Mouse (Mus musculus) intestine, postnatal 0 days (tissue): ENCODE data around the gene Fmo5. TPM values are rescaled to one million over a fixed set of nuclear protein-coding genes. Genes with fewer than 3 reads are reported as not detected.

Source experiments
- ATAC-seq: fragments of 200-750 bp; cut with Nextera tagmentation; 2 replicates; pipeline ENCODE4 v1.8.0; 2017; ENCODE audit warnings: mild to moderate bottlenecking, moderate TSS enrichment, moderate library complexity
- H3K27ac ChIP-seq: fragments of 300-500 bp; sonication (generic); 2 replicates; pipeline ENCODE4 v1.5.1; 2014; ENCODE audit warnings: mild to moderate bottlenecking, low read depth, low read length, moderate library complexity
- H3K27me3 ChIP-seq: fragments of 300-500 bp; sonication (generic); replicated peaks from 2 replicates; pipeline ENCODE4 v1.6.1; 2014; ENCODE audit warnings: low read length, mixed read lengths; ENCODE audit not compliant: control insufficient read depth, insufficient read depth
- H3K36me3 ChIP-seq: fragments of 300-500 bp; sonication (generic); 2 replicates; pipeline ENCODE4 v1.6.1; 2014; ENCODE audit warnings: mild to moderate bottlenecking, moderate library complexity; ENCODE audit not compliant: control insufficient read depth, insufficient read depth
- H3K4me1 ChIP-seq: fragments of 300-500 bp; sonication (generic); replicated peaks from 2 replicates; pipeline ENCODE4 v1.6.1; 2014; ENCODE audit warnings: antibody characterized with exemption, low read length, mixed read lengths; ENCODE audit not compliant: control insufficient read depth, insufficient read depth
- H3K4me2 ChIP-seq: fragments of 300-500 bp; sonication (generic); replicated peaks from 2 replicates; pipeline ENCODE4 v1.6.1; 2014; ENCODE audit warnings: low read depth, mild to moderate bottlenecking, moderate library complexity
- H3K4me3 ChIP-seq: fragments of 300-500 bp; sonication (generic); 2 replicates; pipeline ENCODE4 v1.5.1; 2014; ENCODE audit warnings: low read depth, low read length
- H3K9ac ChIP-seq: fragments of 300-500 bp; sonication (generic); 2 replicates; pipeline ENCODE4 v1.6.1; 2014; ENCODE audit warnings: mild to moderate bottlenecking, low read depth, low read length
- H3K9me3 ChIP-seq: fragments of 300-500 bp; sonication (generic); 2 replicates; pipeline ENCODE4 v1.6.1; 2016; ENCODE audit warnings: mixed run types; ENCODE audit not compliant: control insufficient read depth
- CTCF ChIP-seq: sonication (generic); IDR thresholded peaks from 2 replicates; pipeline ENCODE4 v1.5.1; 2016; ENCODE audit warnings: low read depth, mild to moderate bottlenecking, control low read depth, antibody characterized with exemption, moderate library complexity
- WGBS: fragments of 180-500 bp; shearing (Covaris S2); extraction: QIAGEN DNeasy Blood & Tissue Kit; methylation state at CpG from one replicate; pipeline ENCODE4 v1.1.7; 2014; 5-methylcytosine and 5-hydroxymethylcytosine counted together
- polyA plus RNA-seq: library from polyadenylated mRNA; unstranded; fragments of >200 nt; fragmentation: Nextera tagmentation; extraction: Ambion mirVana; gene quantifications from 2 replicates; pipeline ENCODE4 v1.2.1, GENCODE M21; 2015

Fmo5 gene
- polyA plus RNA-seq, 1 experiment from 2014 or later: 94.6 TPM

DNA sequence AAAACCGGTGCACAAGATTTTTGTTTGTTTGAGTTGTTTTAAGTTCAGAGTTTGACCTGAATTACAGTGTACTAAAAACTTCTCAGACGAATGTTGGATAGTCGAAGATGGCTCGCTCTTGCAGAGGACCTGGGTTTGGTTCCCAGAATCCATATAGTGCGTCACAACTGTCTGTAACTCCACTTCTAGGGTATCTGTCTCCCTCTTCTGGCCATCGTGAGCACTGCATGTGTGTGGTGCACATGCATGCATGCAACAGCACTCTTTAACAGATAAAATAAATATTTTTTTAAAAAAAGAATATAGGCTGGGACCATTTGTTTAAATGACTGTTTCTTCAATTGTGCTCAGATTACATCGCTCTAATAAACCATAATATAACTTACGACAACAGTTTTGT lies 26.3 kb downstream of the Fmo5 start:
- no peaks in the 10 kb centered on the region; the same call in 1 of the 2 replicates for H3K4me1 ChIP-seq
- H3K9me3 ChIP-seq: no peaks in the 10 kb centered on the region
- H3K4me3 ChIP-seq: no peak overlapping the region
- no peak overlapping the region for H3K9ac ChIP-seq
- ATAC-seq: no peak
- 85% methylated on average over 8 of the region's 8 CpGs for WGBS
- H3K27me3 ChIP-seq: no peaks in the 10 kb centered on the region
- no peak overlapping the region for H3K4me2 ChIP-seq
- H3K36me3 ChIP-seq: no peaks in the 10 kb centered on the region; the same call in 1 of the 2 replicates
- H3K27ac ChIP-seq: no peak overlapping the region
- TF ChIP-seq CTCF: peak; percentile 65

DNA sequence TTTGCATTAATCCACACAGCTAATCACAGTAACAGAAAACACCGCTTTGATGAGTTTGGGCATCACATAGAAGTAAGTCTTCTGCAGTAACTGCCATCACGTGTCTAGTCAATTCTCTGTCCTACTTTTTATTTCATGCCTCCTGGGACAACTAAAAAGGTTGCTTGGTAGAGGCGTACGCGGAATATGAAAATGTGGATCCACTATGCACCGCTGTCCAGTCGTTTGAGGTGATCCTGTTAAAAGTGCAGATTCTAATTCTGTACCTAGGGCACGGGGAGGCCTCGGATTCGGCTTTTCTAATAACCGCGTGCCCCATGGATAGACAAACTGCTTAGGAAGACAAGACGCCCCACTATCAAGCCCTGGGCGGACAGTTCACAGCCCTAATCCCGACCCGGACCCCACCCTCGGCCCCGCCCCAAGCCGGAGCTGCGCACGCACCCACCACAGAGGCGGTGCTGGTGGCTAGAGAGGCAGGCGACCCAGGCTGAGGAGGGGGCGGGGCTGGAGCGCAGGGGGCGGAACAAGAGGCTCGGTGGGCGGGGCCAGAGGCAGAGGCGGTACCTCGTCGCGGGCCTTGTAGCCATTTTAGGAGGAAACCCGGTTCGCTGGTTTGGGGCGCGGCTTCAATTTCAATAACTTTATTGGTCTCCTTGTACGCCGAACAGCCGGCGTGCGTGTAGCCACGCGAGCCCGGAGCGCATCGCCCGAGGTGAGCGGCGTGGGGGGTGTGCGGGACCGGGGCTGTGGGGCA lies 29.2 kb downstream of the Fmo5 start, which contains the start of gene Prkab2:
Gene Prkab2, plus strand, starts transcription at position 539 of the 757 bp plus-strand sequence.
- Histone ChIP-seq H3K4me2 (peak within 1 kb of the TSS; percentile 93), H3K9me3 (no peaks in the 10 kb centered on the region), H3K27me3 (no peaks in the 10 kb centered on the region), H3K4me3 (peak within 1 kb of the TSS; percentile 79), H3K27ac (no peak within 1 kb of the TSS; the same call in 1 of the 2 replicates), H3K4me1 (peaks cover 4% of the 10 kb centered on the region; the same call in 1 of the 2 replicates), H3K9ac (peak within 1 kb of the TSS; percentile 63), H3K36me3 (no peaks in the 10 kb centered on the region)
- WGBS: 2% methylated on average over 51 of the region's 51 CpGs
- no peak for TF ChIP-seq CTCF
- ATAC-seq: peak; percentile 92

- 1% methylated on average over 44 of the region's 50 CpGs for WGBS
- H3K4me1 ChIP-seq: peaks cover 4% of the 10 kb centered on the region; the same call in 1 of the 2 replicates
- peak overlapping the region; percentile 93 for H3K4me2 ChIP-seq
- no peaks in the 10 kb centered on the region for H3K9me3 ChIP-seq
- peak overlapping the region; percentile 63 for H3K9ac ChIP-seq
- H3K27me3 ChIP-seq: no peaks in the 10 kb centered on the region
- TF ChIP-seq CTCF: no peak
- H3K36me3 ChIP-seq: peaks cover 5% of the 10 kb centered on the region; the same call in 1 of the 2 replicates
- H3K4me3 ChIP-seq: peak overlapping the region; percentile 79
- no peak; the same call in 1 of the 2 replicates for ATAC-seq
- H3K27ac ChIP-seq: no peak overlapping the region
These were observed 30.0 kb downstream of the Fmo5 start for GRCm38 (mm10) chr3:97658426-97659193.

DNA sequence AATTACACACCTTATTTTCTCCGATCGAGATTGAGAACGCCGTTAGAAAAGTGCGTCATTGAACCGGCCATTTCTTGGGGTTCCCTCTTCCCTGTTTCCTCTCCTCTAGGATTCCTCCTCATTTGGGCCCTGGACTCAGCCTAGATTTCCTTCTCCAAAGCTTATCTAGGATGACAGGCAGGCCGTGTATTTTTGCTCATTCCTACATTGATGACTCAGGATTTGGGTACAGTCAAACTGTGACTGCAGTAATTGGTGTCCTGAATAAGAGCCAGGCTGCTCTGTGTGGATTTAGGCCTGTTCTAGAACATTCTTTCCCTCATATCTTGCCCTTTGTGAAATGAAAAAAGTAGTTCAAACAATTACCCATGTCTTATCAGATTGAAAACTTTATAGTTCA lies 31.1 kb downstream of the Fmo5 start:
- Histone ChIP-seq H3K9me3 (no peaks in the 10 kb centered on the region), H3K27ac (no peak overlapping the region), H3K36me3 (peaks cover 10% of the 10 kb centered on the region; the same call in 1 of the 2 replicates), H3K9ac (no peak overlapping the region), H3K4me1 (peaks cover 4% of the 10 kb centered on the region; the same call in 1 of the 2 replicates), H3K4me3 (no peak overlapping the region), H3K27me3 (no peaks in the 10 kb centered on the region), H3K4me2 (peak overlapping the region; percentile 93; the same call in 1 of the 2 replicates)
- no peak for ATAC-seq
- 80% methylated on average over 7 of the region's 7 CpGs for WGBS
- no peak for TF ChIP-seq CTCF

DNA sequence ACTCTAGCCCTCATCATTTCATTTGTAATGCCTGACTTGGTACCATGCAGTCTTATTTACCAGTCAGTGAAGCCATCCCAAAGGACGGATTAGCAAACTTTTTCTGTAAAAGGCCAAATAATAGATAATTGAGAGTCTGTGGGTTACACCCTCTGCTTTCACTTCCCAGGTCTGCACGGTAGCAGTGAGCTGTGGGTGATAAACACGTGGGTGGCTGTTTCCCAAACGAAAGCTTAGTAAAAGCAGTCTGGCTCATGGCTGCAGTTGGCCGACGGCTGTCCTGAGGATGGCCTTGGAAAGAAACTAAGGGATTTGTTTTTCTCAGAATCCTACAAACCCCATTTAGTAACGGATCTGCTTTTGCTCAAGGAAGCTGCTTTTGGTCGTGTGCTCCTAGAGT lies 32.6 kb downstream of the Fmo5 start:
- 51% methylated on average over 8 of the region's 8 CpGs for WGBS
- no peak for TF ChIP-seq CTCF
- ATAC-seq: no peak
- no peaks in the 10 kb centered on the region for H3K27me3 ChIP-seq
- H3K36me3 ChIP-seq: peaks cover 17% of the 10 kb centered on the region
- H3K4me1 ChIP-seq: peaks cover 4% of the 10 kb centered on the region; the same call in 1 of the 2 replicates
- H3K4me3 ChIP-seq: no peak overlapping the region
- H3K27ac ChIP-seq: no peak overlapping the region
- no peaks in the 10 kb centered on the region for H3K9me3 ChIP-seq
- no peak overlapping the region for H3K9ac ChIP-seq
- H3K4me2 ChIP-seq: no peak overlapping the region

GRCm38 (mm10) chr3:97665525-97665924 lies 36.9 kb downstream of the Fmo5 start:
- no peak overlapping the region for H3K9ac ChIP-seq
- no peak overlapping the region for H3K4me2 ChIP-seq
- no peak for TF ChIP-seq CTCF
- no peaks in the 10 kb centered on the region for H3K9me3 ChIP-seq
- WGBS: 67% methylated on average over 9 of the region's 9 CpGs
- H3K27ac ChIP-seq: no peak overlapping the region
- no peak for ATAC-seq
- H3K27me3 ChIP-seq: no peaks in the 10 kb centered on the region
- H3K36me3 ChIP-seq: peaks cover 38% of the 10 kb centered on the region
- H3K4me3 ChIP-seq: no peak overlapping the region
- H3K4me1 ChIP-seq: no peaks in the 10 kb centered on the region
